Mouse (Mus musculus): Measurements from ENCODE around the gene Trib2. TPM values are rescaled to one million over a fixed set of nuclear protein-coding genes. Genes with fewer than 3 reads are reported as not detected.

Gene Trib2
- total RNA-seq, 1 experiment: 5.1 TPM

- Histone ChIP-seq H3K4me3 (ENCODE audit: insufficient read depth in 1 of 2, low read depth in 1 of 2, low read length in 2 of 2, poor library complexity in 1 of 2, severe bottlenecking in 1 of 2) (no peak overlapping the region), H3K9me3 (ENCODE audit: control insufficient read depth, insufficient read depth, low read depth, low read length) (no peaks in the 10 kb centered on the region), H3K27ac (ENCODE audit: insufficient read depth, low read depth, low read length, poor library complexity, severe bottlenecking) (no peak overlapping the region), H3K4me1 (ENCODE audit: control insufficient read depth in 2 of 2, insufficient read depth in 2 of 2, low read length in 2 of 2, poor library complexity in 1 of 2) (peaks cover 0 to 2% of the 10 kb centered on the region in 2 experiments; a peak in 1 of 4 replicates), H3K9ac (ENCODE audit: insufficient read depth, low read depth, low read length, poor library complexity, severe bottlenecking) (no peak overlapping the region), H3K36me3 (ENCODE audit: control insufficient read depth, insufficient read depth, low read length, poor library complexity, severe bottlenecking) (no peaks in the 10 kb centered on the region)
- in situ Hi-C loops (cut with MboI; ENCODE audit: low sequenced_read_pairs in 2 of 2, unreplicated experiment in 2 of 2): no loop called here
- TF ChIP-seq MAFK (IDR thresholded peaks at IDR 0.05; ENCODE audit: insufficient read depth, low read depth, low read length) (no peak), ZNF384 (IDR thresholded peaks at IDR 0.05; ENCODE audit: low read depth, low read length) (peak; percentile 66; the same call in 1 of the 2 replicates)
- DNase-seq (ENCODE audit: low read depth, low spot score): no peak
These were observed 5.0 kb downstream of the Trib2 start for GRCm38 (mm10) chr12:15811682-15812081.

DNA sequence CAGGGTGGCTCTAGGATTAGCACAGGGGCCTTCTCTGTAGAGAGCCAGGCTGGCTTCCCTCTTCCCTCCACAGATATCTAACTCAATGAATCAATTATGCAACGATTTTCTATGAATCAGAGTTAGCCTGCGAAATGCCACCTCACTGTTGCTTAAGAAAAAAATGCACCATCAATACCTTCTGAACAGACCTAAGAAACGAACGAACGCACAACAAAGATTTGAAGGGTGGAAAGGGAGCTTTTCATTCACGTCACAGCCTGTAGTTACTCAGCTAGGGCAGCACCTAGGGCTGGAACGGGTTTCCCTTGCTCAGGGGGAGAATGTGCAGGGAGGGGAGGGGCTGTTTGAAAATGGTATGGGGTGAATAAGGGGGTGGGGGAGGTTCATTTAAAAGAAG, 5.8 kb downstream of the Trib2 start:
- no peaks in the 10 kb centered on the region for H3K9me3 ChIP-seq (ENCODE audit: control insufficient read depth, insufficient read depth, low read depth, low read length)
- no peaks in the 10 kb centered on the region for H3K36me3 ChIP-seq (ENCODE audit: control insufficient read depth, insufficient read depth, low read length, poor library complexity, severe bottlenecking)
- TF ChIP-seq HCFC1 (IDR thresholded peaks at IDR 0.05; ENCODE audit: borderline replicate concordance, insufficient read depth, low read length): no peak
- no peak for TF ChIP-seq ZC3H11A (IDR thresholded peaks at IDR 0.05; ENCODE audit: borderline replicate concordance, low read depth, low read length)
- TF ChIP-seq ZNF384 (IDR thresholded peaks at IDR 0.05; ENCODE audit: low read depth, low read length): no peak
- H3K4me3 ChIP-seq (ENCODE audit: insufficient read depth in 1 of 2, low read depth in 1 of 2, low read length in 2 of 2, poor library complexity in 1 of 2, severe bottlenecking in 1 of 2): no peak overlapping the region
- H3K9ac ChIP-seq (ENCODE audit: insufficient read depth, low read depth, low read length, poor library complexity, severe bottlenecking): no peak overlapping the region
- peaks cover 0 to 2% of the 10 kb centered on the region in 2 experiments; a peak in 1 of 4 replicates for H3K4me1 ChIP-seq (ENCODE audit: control insufficient read depth in 2 of 2, insufficient read depth in 2 of 2, low read length in 2 of 2, poor library complexity in 1 of 2)
- H3K27ac ChIP-seq (ENCODE audit: insufficient read depth, low read depth, low read length, poor library complexity, severe bottlenecking): no peak overlapping the region
- in situ Hi-C loops (cut with MboI; ENCODE audit: low sequenced_read_pairs in 2 of 2, unreplicated experiment in 2 of 2): no loop called here
- no peak for DNase-seq (ENCODE audit: low read depth, low spot score)

DNA sequence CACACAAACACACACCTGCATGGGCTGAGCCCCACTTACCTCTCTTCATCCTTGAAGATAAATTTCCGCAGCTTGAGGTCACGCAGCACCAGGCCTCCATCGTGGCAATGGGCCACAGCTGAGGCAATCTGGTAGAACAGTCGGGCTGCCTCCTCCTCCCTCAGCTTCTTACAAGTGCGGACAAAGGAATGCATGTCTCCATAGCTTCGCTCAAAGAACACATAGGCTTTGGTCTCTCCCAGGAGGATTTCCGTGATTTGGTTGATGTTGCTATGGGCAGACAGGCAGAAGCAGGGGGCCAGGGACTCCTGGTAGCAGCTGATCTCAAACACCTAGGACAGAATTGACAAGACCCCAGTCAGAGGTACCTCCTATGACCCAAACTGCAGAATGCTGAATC, 7.1 kb downstream of the Trib2 start:
- H3K4me3 ChIP-seq (ENCODE audit: insufficient read depth in 1 of 2, low read depth in 1 of 2, low read length in 2 of 2, poor library complexity in 1 of 2, severe bottlenecking in 1 of 2): no peak overlapping the region
- H3K4me1 ChIP-seq (ENCODE audit: control insufficient read depth in 2 of 2, insufficient read depth in 2 of 2, low read length in 2 of 2, poor library complexity in 1 of 2): no peaks in the 10 kb centered on the region; a peak in 1 of 4 replicates
- no peaks in the 10 kb centered on the region for H3K9me3 ChIP-seq (ENCODE audit: control insufficient read depth, insufficient read depth, low read depth, low read length)
- no peaks in the 10 kb centered on the region for H3K36me3 ChIP-seq (ENCODE audit: control insufficient read depth, insufficient read depth, low read length, poor library complexity, severe bottlenecking)
- H3K9ac ChIP-seq (ENCODE audit: insufficient read depth, low read depth, low read length, poor library complexity, severe bottlenecking): no peak overlapping the region
- no peak overlapping the region for H3K27ac ChIP-seq (ENCODE audit: insufficient read depth, low read depth, low read length, poor library complexity, severe bottlenecking)
- TF ChIP-seq ZC3H11A (IDR thresholded peaks at IDR 0.05; ENCODE audit: borderline replicate concordance, low read depth, low read length): no peak
- no peak for TF ChIP-seq MAFK (IDR thresholded peaks at IDR 0.05; ENCODE audit: insufficient read depth, low read depth, low read length)
- TF ChIP-seq ZNF384 (IDR thresholded peaks at IDR 0.05; ENCODE audit: low read depth, low read length): no peak
- no peak for TF ChIP-seq HCFC1 (IDR thresholded peaks at IDR 0.05; ENCODE audit: borderline replicate concordance, insufficient read depth, low read length)
- no peak for TF ChIP-seq CHD2 (IDR thresholded peaks at IDR 0.05; ENCODE audit: low read depth, low read length)
- in situ Hi-C loops (cut with MboI; ENCODE audit: low sequenced_read_pairs in 2 of 2, unreplicated experiment in 2 of 2): no loop called here
- no peak for DNase-seq (ENCODE audit: low read depth, low spot score)

GRCm38 (mm10) chr12:15809249-15809648, 7.5 kb downstream of the Trib2 start:
- Histone ChIP-seq H3K9me3 (ENCODE audit: control insufficient read depth, insufficient read depth, low read depth, low read length) (no peaks in the 10 kb centered on the region), H3K27ac (ENCODE audit: insufficient read depth, low read depth, low read length, poor library complexity, severe bottlenecking) (no peak overlapping the region), H3K9ac (ENCODE audit: insufficient read depth, low read depth, low read length, poor library complexity, severe bottlenecking) (no peak overlapping the region), H3K4me3 (ENCODE audit: insufficient read depth in 1 of 2, low read depth in 1 of 2, low read length in 2 of 2, poor library complexity in 1 of 2, severe bottlenecking in 1 of 2) (no peak overlapping the region), H3K36me3 (ENCODE audit: control insufficient read depth, insufficient read depth, low read length, poor library complexity, severe bottlenecking) (no peaks in the 10 kb centered on the region), H3K4me1 (ENCODE audit: control insufficient read depth in 2 of 2, insufficient read depth in 2 of 2, low read length in 2 of 2, poor library complexity in 1 of 2) (no peaks in the 10 kb centered on the region; a peak in 1 of 4 replicates)
- TF ChIP-seq ZNF384 (IDR thresholded peaks at IDR 0.05; ENCODE audit: low read depth, low read length) (no peak), ZC3H11A (IDR thresholded peaks at IDR 0.05; ENCODE audit: borderline replicate concordance, low read depth, low read length) (no peak), MAFK (IDR thresholded peaks at IDR 0.05; ENCODE audit: insufficient read depth, low read depth, low read length) (no peak), HCFC1 (IDR thresholded peaks at IDR 0.05; ENCODE audit: borderline replicate concordance, insufficient read depth, low read length) (no peak), CHD2 (IDR thresholded peaks at IDR 0.05; ENCODE audit: low read depth, low read length) (no peak)
- no peak for DNase-seq (ENCODE audit: low read depth, low spot score)
- in situ Hi-C loops (cut with MboI; ENCODE audit: low sequenced_read_pairs in 2 of 2, unreplicated experiment in 2 of 2): no loop called here

DNA sequence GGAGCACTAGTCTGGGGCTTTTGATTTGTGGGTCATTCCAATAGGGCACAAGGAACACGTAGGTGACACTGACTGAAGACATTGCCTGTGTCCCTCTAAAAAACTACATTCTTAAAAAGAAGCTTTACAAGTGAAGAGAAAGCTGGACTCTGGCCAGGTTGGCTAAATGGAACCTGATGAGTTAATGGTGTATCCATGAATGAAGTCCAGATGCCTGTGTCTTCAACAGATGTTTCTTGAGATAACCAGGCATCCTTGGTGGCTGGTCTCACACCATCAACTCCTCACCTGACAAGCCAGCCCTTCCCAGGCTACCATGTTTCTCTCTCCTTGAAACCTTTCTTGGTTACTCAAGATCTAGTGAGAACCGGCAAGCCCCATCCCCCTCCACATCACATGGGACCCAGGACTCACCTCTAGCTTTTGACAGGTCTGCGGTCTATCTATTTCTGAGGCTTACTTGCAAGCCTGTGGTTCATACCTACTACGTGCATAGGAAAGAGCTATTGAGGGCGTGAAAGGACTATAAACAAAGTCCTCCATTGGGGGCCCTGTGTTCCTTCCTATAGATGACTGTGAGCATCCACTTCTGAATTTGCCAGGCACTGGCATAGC, 8.4 kb downstream of the Trib2 start:
- Histone ChIP-seq H3K9ac (ENCODE audit: insufficient read depth, low read depth, low read length, poor library complexity, severe bottlenecking) (no peak overlapping the region), H3K4me3 (ENCODE audit: insufficient read depth in 1 of 2, low read depth in 1 of 2, low read length in 2 of 2, poor library complexity in 1 of 2, severe bottlenecking in 1 of 2) (no peak overlapping the region), H3K9me3 (ENCODE audit: control insufficient read depth, insufficient read depth, low read depth, low read length) (no peaks in the 10 kb centered on the region), H3K4me1 (ENCODE audit: control insufficient read depth in 2 of 2, insufficient read depth in 2 of 2, low read length in 2 of 2, poor library complexity in 1 of 2) (no peaks in the 10 kb centered on the region; a peak in 1 of 4 replicates), H3K36me3 (ENCODE audit: control insufficient read depth, insufficient read depth, low read length, poor library complexity, severe bottlenecking) (no peaks in the 10 kb centered on the region), H3K27ac (ENCODE audit: insufficient read depth, low read depth, low read length, poor library complexity, severe bottlenecking) (no peak overlapping the region)
- DNase-seq (ENCODE audit: low read depth, low spot score): no peak
- TF ChIP-seq ZC3H11A (IDR thresholded peaks at IDR 0.05; ENCODE audit: borderline replicate concordance, low read depth, low read length) (no peak), MAFK (IDR thresholded peaks at IDR 0.05; ENCODE audit: insufficient read depth, low read depth, low read length) (no peak), ZNF384 (IDR thresholded peaks at IDR 0.05; ENCODE audit: low read depth, low read length) (no peak), HCFC1 (IDR thresholded peaks at IDR 0.05; ENCODE audit: borderline replicate concordance, insufficient read depth, low read length) (no peak), CHD2 (IDR thresholded peaks at IDR 0.05; ENCODE audit: low read depth, low read length) (no peak)
- in situ Hi-C loops (cut with MboI; ENCODE audit: low sequenced_read_pairs in 2 of 2, unreplicated experiment in 2 of 2): no loop called here

All from ES-E14 (cell line).